Mouse (Mus musculus) embryonic facial prominence, embryonic 14.5 days (tissue): ENCODE measurements around the gene Ormdl2. TPM values are rescaled to one million over a fixed set of nuclear protein-coding genes. Genes with fewer than 3 reads are reported as not detected.

ENCODE experiments used
- ATAC-seq: fragments of 200-750 bp; cut with Nextera tagmentation; 2 replicates; pipeline ENCODE4 v1.8.0; 2017; ENCODE audit warnings: low read depth, moderate number of reproducible peaks, moderate TSS enrichment
- DNase-seq: peaks from one replicate; pipeline ENCODE4 v3.0.0-alpha.2; 2015; ENCODE audit warnings: low spot score
- H3K27ac ChIP-seq: fragments of 300-500 bp; sonication (generic); replicated peaks from 2 replicates; pipeline ENCODE4 v1.5.1; 2014; ENCODE audit warnings: low read depth, mild to moderate bottlenecking, low read length, moderate library complexity
- H3K27me3 ChIP-seq: fragments of 300-500 bp; sonication (generic); replicated peaks from 2 replicates; pipeline ENCODE4 v1.6.1; 2014; ENCODE audit warnings: low read length; ENCODE audit not compliant: control insufficient read depth, insufficient read depth
- H3K36me3 ChIP-seq: fragments of 300-500 bp; sonication (generic); 2 replicates; pipeline ENCODE4 v1.6.1; 2014; ENCODE audit warnings: low read length, mixed read lengths; ENCODE audit not compliant: control insufficient read depth, insufficient read depth
- H3K4me1 ChIP-seq: fragments of 300-500 bp; sonication (generic); 2 replicates; pipeline ENCODE4 v1.6.1; 2014; ENCODE audit warnings: antibody characterized with exemption, low read length; ENCODE audit not compliant: control insufficient read depth, insufficient read depth
- H3K4me2 ChIP-seq: fragments of 300-500 bp; sonication (generic); 2 replicates; pipeline ENCODE4 v1.6.1; 2014; ENCODE audit warnings: low read depth, mild to moderate bottlenecking, low read length, moderate library complexity, mixed read lengths
- H3K4me3 ChIP-seq: fragments of 300-500 bp; sonication (generic); 2 replicates; pipeline ENCODE4 v1.5.1; 2014; ENCODE audit warnings: low read depth, mild to moderate bottlenecking, low read length
- H3K9ac ChIP-seq: fragments of 300-500 bp; sonication (generic); 2 replicates; pipeline ENCODE4 v1.6.1; 2014; ENCODE audit warnings: low read depth, mild to moderate bottlenecking, low read length, moderate library complexity, mixed read lengths
- H3K9me3 ChIP-seq: fragments of 300-500 bp; sonication (generic); 2 replicates; pipeline ENCODE4 v1.6.1; 2016; ENCODE audit warnings: low read length; ENCODE audit not compliant: control insufficient read depth
- WGBS: fragments of 180-500 bp; shearing (Covaris S2); extraction: QIAGEN DNeasy Blood & Tissue Kit; methylation state at CpG from one replicate; pipeline ENCODE4 v1.1.7; 2014; 5-methylcytosine and 5-hydroxymethylcytosine counted together
- polyA plus RNA-seq: library from polyadenylated mRNA; unstranded; fragments of >200 nt; fragmentation: Nextera tagmentation; extraction: Ambion mirVana; gene quantifications from 2 replicates; pipeline ENCODE4 v1.2.1, GENCODE M21; 2014

Gene Ormdl2
- polyA plus RNA-seq, 1 experiment from 2014 or later: 49.0 TPM

- H3K36me3 ChIP-seq: peaks cover 31% of the 10 kb centered on the region
- H3K4me1 ChIP-seq: peaks cover 42% of the 10 kb centered on the region
- H3K9me3 ChIP-seq: no peaks in the 10 kb centered on the region
- H3K27ac ChIP-seq: no peak overlapping the region
- ATAC-seq (no peak), DNase-seq (no peak)
- 94% methylated on average over 8 of the region's 8 CpGs for WGBS
- no peaks in the 10 kb centered on the region for H3K27me3 ChIP-seq
- H3K4me3 ChIP-seq: peak overlapping the region; percentile 82
- peak overlapping the region; percentile 72 for H3K4me2 ChIP-seq
- H3K9ac ChIP-seq: peak overlapping the region; percentile 85
These were observed 14.4 kb downstream of the Ormdl2 start for GRCm38 (mm10) chr10:128807018-128807417.

- H3K9me3 ChIP-seq: no peaks in the 10 kb centered on the region
- peaks cover 42% of the 10 kb centered on the region for H3K4me1 ChIP-seq
- ATAC-seq (no peak), DNase-seq (no peak)
- peaks cover 40% of the 10 kb centered on the region for H3K36me3 ChIP-seq
- H3K27me3 ChIP-seq: no peaks in the 10 kb centered on the region
- WGBS: 65% methylated on average over 6 of the region's 6 CpGs
- H3K4me3 ChIP-seq: peak overlapping the region; percentile 82
- H3K27ac ChIP-seq: 0 out of 2 replicates have a peak overlapping the region, but pooled peaks have one; percentile 99
- peak overlapping the region; percentile 72 for H3K4me2 ChIP-seq
- H3K9ac ChIP-seq: peak overlapping the region; percentile 85
These were observed 15.4 kb downstream of the Ormdl2 start for GRCm38 (mm10) chr10:128806086-128806485.

GRCm38 (mm10) chr10:128805092-128806000 lies 16.1 kb downstream of the Ormdl2 start:
- Histone ChIP-seq H3K4me2 (peak overlapping the region; percentile 72), H3K9ac (peak overlapping the region; percentile 85), H3K36me3 (peaks cover 44% of the 10 kb centered on the region), H3K27me3 (no peaks in the 10 kb centered on the region), H3K4me3 (peak overlapping the region; percentile 82), H3K9me3 (no peaks in the 10 kb centered on the region), H3K4me1 (peaks cover 42% of the 10 kb centered on the region), H3K27ac (peak overlapping the region; percentile 99)
- WGBS: under 1% methylated on average over 48 of the region's 70 CpGs
- DNase-seq (peak; percentile 99), ATAC-seq (peak; percentile 93)

GRCm38 (mm10) chr10:128804271-128805091 lies 17.0 kb downstream of the Ormdl2 start, which contains the start of gene Tmem198b:
TSS of gene Tmem198b (minus strand) at chr10:128804370.
- no peaks in the 10 kb centered on the region for H3K9me3 ChIP-seq
- DNase-seq (peak; percentile 89), ATAC-seq (peak; percentile 64)
- H3K4me2 ChIP-seq: peak within 1 kb of the TSS; percentile 72
- no peaks in the 10 kb centered on the region for H3K27me3 ChIP-seq
- H3K27ac ChIP-seq: peak within 1 kb of the TSS; percentile 99
- under 1% methylated on average over 24 of the region's 28 CpGs for WGBS
- peak within 1 kb of the TSS; percentile 82 for H3K4me3 ChIP-seq
- H3K4me1 ChIP-seq: peaks cover 42% of the 10 kb centered on the region
- peaks cover 45% of the 10 kb centered on the region for H3K36me3 ChIP-seq
- peak within 1 kb of the TSS; percentile 85 for H3K9ac ChIP-seq

GRCm38 (mm10) chr10:128803771-128804270 lies 17.6 kb downstream of the Ormdl2 start, which contains the start of gene Dnajc14:
TSS of gene Dnajc14 (plus strand) at chr10:128804062.
- H3K9ac ChIP-seq: peak within 1 kb of the TSS; percentile 85
- no peaks in the 10 kb centered on the region for H3K27me3 ChIP-seq
- no peaks in the 10 kb centered on the region for H3K9me3 ChIP-seq
- 1% methylated on average over 14 of the region's 14 CpGs for WGBS
- H3K4me3 ChIP-seq: peak within 1 kb of the TSS; percentile 82
- DNase-seq (peak; percentile 83), ATAC-seq (peak; percentile 26)
- H3K4me1 ChIP-seq: peaks cover 36% of the 10 kb centered on the region
- peak within 1 kb of the TSS; percentile 99 for H3K27ac ChIP-seq
- H3K36me3 ChIP-seq: peaks cover 47% of the 10 kb centered on the region
- peak within 1 kb of the TSS; percentile 72 for H3K4me2 ChIP-seq

- Histone ChIP-seq H3K36me3 (peaks cover 45% of the 10 kb centered on the region), H3K4me1 (peaks cover 32% of the 10 kb centered on the region), H3K27me3 (no peaks in the 10 kb centered on the region), H3K9ac (peak overlapping the region; percentile 85), H3K4me2 (peak overlapping the region; percentile 72), H3K9me3 (no peaks in the 10 kb centered on the region), H3K27ac (peak overlapping the region; percentile 99), H3K4me3 (peak overlapping the region; percentile 82)
- no peak for ATAC-seq
- DNase-seq: peak; percentile 23
- 2% methylated on average over 6 of the region's 6 CpGs for WGBS
These were observed 18.1 kb downstream of the Ormdl2 start for GRCm38 (mm10) chr10:128803361-128803760.

GRCm38 (mm10) chr10:128802956-128803355 lies 18.5 kb downstream of the Ormdl2 start:
- H3K4me2 ChIP-seq: peak overlapping the region; percentile 72
- WGBS: 46% methylated on average over 4 of the region's 4 CpGs
- no peaks in the 10 kb centered on the region for H3K27me3 ChIP-seq
- peak overlapping the region; percentile 82 for H3K4me3 ChIP-seq
- H3K4me1 ChIP-seq: peaks cover 28% of the 10 kb centered on the region
- peak overlapping the region; percentile 99; the same call in 1 of the 2 replicates for H3K27ac ChIP-seq
- peaks cover 47% of the 10 kb centered on the region for H3K36me3 ChIP-seq
- ATAC-seq: no peak
- no peak for DNase-seq
- no peaks in the 10 kb centered on the region for H3K9me3 ChIP-seq
- H3K9ac ChIP-seq: peak overlapping the region; percentile 85

GRCm38 (mm10) chr10:128801981-128802495 lies 19.4 kb downstream of the Ormdl2 start:
- Histone ChIP-seq H3K9ac (peak overlapping the region; percentile 27; the same call in 1 of the 2 replicates), H3K36me3 (peaks cover 49% of the 10 kb centered on the region), H3K4me3 (no peak overlapping the region), H3K27me3 (no peaks in the 10 kb centered on the region), H3K4me1 (peaks cover 19% of the 10 kb centered on the region), H3K4me2 (no peak overlapping the region), H3K27ac (no peak overlapping the region), H3K9me3 (no peaks in the 10 kb centered on the region)
- ATAC-seq: no peak
- no peak for DNase-seq
- 92% methylated on average over 16 of the region's 16 CpGs for WGBS
